Mouse (Mus musculus) lung, postnatal 0 days (tissue): Measurements from ENCODE around the gene Gnaq. TPM values are rescaled to one million over a fixed set of nuclear protein-coding genes. Genes with fewer than 3 reads are reported as not detected.

Experiments used
- ATAC-seq: fragments of 200-750 bp; cut with Nextera tagmentation; 2 replicates; pipeline ENCODE4 v1.8.0; 2017; ENCODE audit warnings: moderate library complexity
- DNase-seq: peaks from one replicate; pipeline ENCODE4 v3.0.0-alpha.2; 2016; ENCODE audit warnings: low spot score
- H3K27ac ChIP-seq: fragments of 300-500 bp; sonication (generic); 2 replicates; pipeline ENCODE4 v1.5.1; 2014; ENCODE audit warnings: antibody characterized with exemption, mild to moderate bottlenecking, low read length, mixed read lengths
- H3K27me3 ChIP-seq: fragments of 300-500 bp; sonication (generic); replicated peaks from 2 replicates; pipeline ENCODE4 v1.6.1; 2014; ENCODE audit warnings: low read length, mixed read lengths; ENCODE audit not compliant: insufficient read depth
- H3K36me3 ChIP-seq: fragments of 300-500 bp; sonication (generic); 2 replicates; pipeline ENCODE4 v1.6.1; 2014; ENCODE audit warnings: low read length, mixed read lengths; ENCODE audit not compliant: insufficient read depth
- H3K4me1 ChIP-seq: fragments of 300-500 bp; sonication (generic); 2 replicates; pipeline ENCODE4 v1.6.1; 2014; ENCODE audit warnings: antibody characterized with exemption, low read depth, low read length, mixed read lengths; ENCODE audit not compliant: insufficient read depth
- H3K4me2 ChIP-seq: fragments of 300-500 bp; sonication (generic); replicated peaks from 2 replicates; pipeline ENCODE4 v1.6.1; 2014; ENCODE audit warnings: low read depth, mild to moderate bottlenecking, low read length, moderate library complexity, mixed read lengths
- H3K4me3 ChIP-seq: fragments of 300-500 bp; sonication (generic); 2 replicates; pipeline ENCODE4 v1.5.1; 2014; ENCODE audit warnings: low read depth, low read length
- H3K9ac ChIP-seq: fragments of 300-500 bp; sonication (generic); replicated peaks from 2 replicates; pipeline ENCODE4 v1.6.1; 2014; ENCODE audit warnings: low read depth, mild to moderate bottlenecking
- H3K9me3 ChIP-seq: fragments of 300-500 bp; sonication (generic); 2 replicates; pipeline ENCODE4 v1.6.1; 2016; ENCODE audit warnings: low read length, mixed read lengths
- CTCF ChIP-seq: IDR thresholded peaks from 2 replicates; pipeline ENCODE4 v1.5.1; 2016; ENCODE audit warnings: antibody characterized with exemption, mild to moderate bottlenecking
- EP300 ChIP-seq: IDR thresholded peaks from 2 replicates; pipeline ENCODE4 v1.6.1; 2016; ENCODE audit warnings: antibody characterized with exemption, mild to moderate bottlenecking, control low read depth
- WGBS: fragments of 180-500 bp; shearing (Covaris S2); extraction: QIAGEN DNeasy Blood & Tissue Kit; methylation state at CpG from one replicate; pipeline ENCODE4 v1.1.7; 2014; 5-methylcytosine and 5-hydroxymethylcytosine counted together
- polyA plus RNA-seq: library from polyadenylated mRNA; unstranded; fragments of >200 nt; fragmentation: Nextera tagmentation; extraction: Ambion mirVana; gene quantifications from 2 replicates; pipeline ENCODE4 v1.2.1, GENCODE M21; 2015

Gnaq gene
- polyA plus RNA-seq, 1 experiment from 2014 or later, result 27.6 TPM

DNA sequence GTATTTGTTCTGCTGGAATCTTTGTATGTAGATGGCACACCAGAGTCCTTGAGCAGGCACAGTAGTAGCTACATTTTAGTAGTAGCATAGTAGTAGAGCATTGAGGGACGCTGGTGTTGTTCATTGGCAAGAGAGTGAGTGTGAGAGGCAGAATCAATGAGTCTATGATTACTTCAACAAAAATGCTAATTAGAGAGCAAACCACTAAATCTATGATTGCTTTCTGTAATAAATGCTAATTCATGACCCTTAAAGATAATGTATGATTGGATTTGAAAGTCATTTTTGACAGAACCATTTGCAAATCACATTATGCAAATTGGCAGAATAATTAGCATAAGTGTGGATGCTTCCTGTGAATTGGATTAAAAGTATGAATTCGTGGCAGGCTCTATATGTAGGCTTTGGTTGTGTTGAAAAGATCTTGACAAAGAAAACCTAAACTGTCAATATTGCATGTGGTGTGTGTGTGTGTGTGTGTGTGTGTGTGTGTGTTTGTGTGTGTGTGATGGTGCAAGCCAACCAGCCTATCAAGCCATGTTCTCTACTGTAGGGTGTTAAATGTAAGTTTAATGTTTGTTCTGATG lies 82.9 kb downstream of the Gnaq start:
- WGBS, result 85% methylated on average over 2 of the region's 2 CpGs
- H3K4me1 ChIP-seq, result peaks cover 9% of the 10 kb centered on the region; the same call in 1 of the 2 replicates
- TF ChIP-seq EP300 (no peak), CTCF (no peak)
- H3K4me3 ChIP-seq, result no peak overlapping the region
- no peak overlapping the region for H3K27ac ChIP-seq
- no peak overlapping the region for H3K4me2 ChIP-seq
- no peak for DNase-seq
- H3K27me3 ChIP-seq, result no peaks in the 10 kb centered on the region
- no peak overlapping the region for H3K9ac ChIP-seq
- H3K9me3 ChIP-seq, result no peaks in the 10 kb centered on the region
- H3K36me3 ChIP-seq, result no peaks in the 10 kb centered on the region
- ATAC-seq, result no peak

DNA sequence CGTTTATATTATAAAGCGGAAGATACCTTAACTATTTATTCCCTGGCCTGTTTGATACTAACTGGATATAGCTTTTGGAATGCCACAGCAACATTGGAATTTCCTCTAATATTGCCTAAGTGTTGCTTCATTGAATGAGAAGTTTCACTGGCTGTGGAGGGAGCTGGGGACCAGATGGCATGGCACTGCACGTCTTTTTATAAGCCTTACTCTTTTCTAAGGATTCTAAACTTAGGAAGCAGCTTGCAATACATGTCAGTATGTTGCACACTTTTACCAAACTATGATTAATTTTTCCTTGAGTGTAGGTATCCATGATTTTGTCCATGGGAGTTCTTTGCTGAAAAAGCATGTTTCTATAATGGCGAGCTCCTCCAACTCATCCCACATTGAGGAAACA lies 87.3 kb downstream of the Gnaq start:
- no peak overlapping the region for H3K27ac ChIP-seq
- 61% methylated on average over 4 of the region's 4 CpGs for WGBS
- no peak overlapping the region for H3K4me2 ChIP-seq
- H3K9me3 ChIP-seq, result no peaks in the 10 kb centered on the region
- H3K27me3 ChIP-seq, result no peaks in the 10 kb centered on the region
- no peak overlapping the region for H3K9ac ChIP-seq
- H3K4me3 ChIP-seq, result no peak overlapping the region
- no peaks in the 10 kb centered on the region for H3K36me3 ChIP-seq
- DNase-seq (no peak), ATAC-seq (no peak)
- TF ChIP-seq CTCF, result no peak
- TF ChIP-seq EP300, result no peak
- H3K4me1 ChIP-seq, result peaks cover 4% of the 10 kb centered on the region; the same call in 1 of the 2 replicates

GRCm38 (mm10) chr19:16222526-16222925 lies 89.9 kb downstream of the Gnaq start:
- no peaks in the 10 kb centered on the region for H3K36me3 ChIP-seq
- WGBS, result 61% methylated on average over 3 of the region's 3 CpGs
- no peak for ATAC-seq
- no peak overlapping the region for H3K4me2 ChIP-seq
- no peaks in the 10 kb centered on the region for H3K4me1 ChIP-seq
- no peak overlapping the region for H3K27ac ChIP-seq
- no peak overlapping the region for H3K4me3 ChIP-seq
- TF ChIP-seq CTCF (no peak), EP300 (no peak)
- H3K27me3 ChIP-seq, result no peaks in the 10 kb centered on the region
- DNase-seq, result peak; percentile 41
- no peak overlapping the region for H3K9ac ChIP-seq
- H3K9me3 ChIP-seq, result no peaks in the 10 kb centered on the region

GRCm38 (mm10) chr19:16223126-16223525 lies 90.5 kb downstream of the Gnaq start:
- Histone ChIP-seq H3K27me3 (no peaks in the 10 kb centered on the region), H3K4me1 (no peaks in the 10 kb centered on the region), H3K36me3 (no peaks in the 10 kb centered on the region), H3K9me3 (no peaks in the 10 kb centered on the region), H3K27ac (no peak overlapping the region), H3K4me2 (no peak overlapping the region), H3K9ac (no peak overlapping the region), H3K4me3 (no peak overlapping the region)
- 91% methylated on average over 3 of the region's 3 CpGs for WGBS
- TF ChIP-seq CTCF (no peak), EP300 (no peak)
- no peak for ATAC-seq
- no peak for DNase-seq

- no peak for DNase-seq
- no peak overlapping the region for H3K4me3 ChIP-seq
- no peak overlapping the region for H3K4me2 ChIP-seq
- H3K27ac ChIP-seq, result no peak overlapping the region
- no peak for ATAC-seq
- 54% methylated on average over 2 of the region's 2 CpGs for WGBS
- H3K36me3 ChIP-seq, result no peaks in the 10 kb centered on the region
- TF ChIP-seq EP300, result no peak
- no peak for TF ChIP-seq CTCF
- no peaks in the 10 kb centered on the region for H3K27me3 ChIP-seq
- H3K4me1 ChIP-seq, result no peaks in the 10 kb centered on the region
- H3K9ac ChIP-seq, result no peak overlapping the region
- H3K9me3 ChIP-seq, result no peaks in the 10 kb centered on the region
Observed at GRCm38 (mm10) chr19:16224831-16225230, 92.2 kb downstream of the Gnaq start.

DNA sequence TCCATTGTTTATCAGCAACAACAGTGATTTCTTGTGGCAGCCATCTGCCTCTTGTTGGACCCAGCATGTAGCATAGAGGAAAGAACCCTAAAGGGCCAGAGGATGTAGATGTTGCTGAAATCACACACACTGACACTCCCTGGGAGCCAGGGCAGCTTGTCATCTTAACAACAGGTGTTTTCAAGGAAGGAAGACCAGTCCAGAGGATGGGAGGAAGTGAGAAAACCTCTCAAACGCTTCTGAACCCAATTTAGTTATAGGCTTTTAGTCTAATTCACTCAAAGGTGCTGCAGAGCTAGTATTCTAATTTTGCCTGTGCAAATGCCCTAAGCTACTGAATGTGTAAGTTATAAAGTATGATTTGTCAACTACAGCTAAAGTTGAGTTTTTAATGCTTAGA lies 99.0 kb downstream of the Gnaq start:
- no peaks in the 10 kb centered on the region for H3K36me3 ChIP-seq
- WGBS, result 63% methylated on average over 1 of the region's 1 CpGs

DNA sequence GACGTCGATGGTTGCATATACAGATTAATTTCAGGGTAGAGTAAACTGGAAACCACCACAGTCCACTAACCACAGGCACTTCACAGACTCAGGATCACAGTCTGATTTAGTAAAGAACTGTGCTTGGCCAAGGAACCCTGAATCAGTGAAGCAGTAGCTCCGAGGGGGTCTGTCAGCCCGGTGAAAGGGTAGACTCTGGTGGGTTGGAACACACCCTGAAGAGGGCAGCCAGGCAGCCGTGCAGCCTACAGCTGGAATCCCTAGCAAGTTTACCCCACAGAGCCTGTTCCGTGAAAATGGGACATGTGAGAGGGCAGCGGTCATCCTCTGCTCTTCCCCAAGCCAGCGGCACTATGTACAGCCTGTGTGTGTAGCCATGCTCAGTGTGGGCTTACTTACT lies 103.0 kb downstream of the Gnaq start:
- H3K9ac ChIP-seq, result no peak overlapping the region
- no peak for TF ChIP-seq EP300
- TF ChIP-seq CTCF, result no peak
- no peak overlapping the region for H3K4me2 ChIP-seq
- no peak for ATAC-seq
- H3K27me3 ChIP-seq, result no peaks in the 10 kb centered on the region
- H3K36me3 ChIP-seq, result no peaks in the 10 kb centered on the region
- H3K4me1 ChIP-seq, result peaks cover 4% of the 10 kb centered on the region; the same call in 1 of the 2 replicates
- 83% methylated on average over 8 of the region's 8 CpGs for WGBS
- H3K9me3 ChIP-seq, result no peaks in the 10 kb centered on the region
- DNase-seq, result no peak
- H3K4me3 ChIP-seq, result no peak overlapping the region
- H3K27ac ChIP-seq, result no peak overlapping the region

More for the DNA sequence above, 99.0 kb downstream of the Gnaq start:
- no peak overlapping the region for H3K4me3 ChIP-seq
- no peak overlapping the region for H3K27ac ChIP-seq
- TF ChIP-seq CTCF (no peak), EP300 (no peak)
- ATAC-seq (no peak), DNase-seq (no peak)
- H3K9ac ChIP-seq, result no peak overlapping the region
- H3K9me3 ChIP-seq, result no peaks in the 10 kb centered on the region
- no peaks in the 10 kb centered on the region for H3K27me3 ChIP-seq
- no peak overlapping the region for H3K4me2 ChIP-seq
- H3K4me1 ChIP-seq, result no peaks in the 10 kb centered on the region
